Mouse (Mus musculus) ES-Bruce4 (cell line): ENCODE measurements around the gene Cyp17a1.

Source experiments
- CTCF ChIP-seq: IDR thresholded peaks from one replicate; pipeline ENCODE4 v1.8.1; 2011; ENCODE audit warnings: low read depth, low read length
- EP300 ChIP-seq: IDR thresholded peaks from 2 replicates; pipeline ENCODE4 v1.6.1; 2011; ENCODE audit warnings: low read depth, low read length; ENCODE audit not compliant: insufficient read depth
- POLR2A ChIP-seq: IDR thresholded peaks from one replicate; pipeline ENCODE4 v1.8.1; 2011; ENCODE audit warnings: low read length; ENCODE audit not compliant: insufficient read depth

DNA sequence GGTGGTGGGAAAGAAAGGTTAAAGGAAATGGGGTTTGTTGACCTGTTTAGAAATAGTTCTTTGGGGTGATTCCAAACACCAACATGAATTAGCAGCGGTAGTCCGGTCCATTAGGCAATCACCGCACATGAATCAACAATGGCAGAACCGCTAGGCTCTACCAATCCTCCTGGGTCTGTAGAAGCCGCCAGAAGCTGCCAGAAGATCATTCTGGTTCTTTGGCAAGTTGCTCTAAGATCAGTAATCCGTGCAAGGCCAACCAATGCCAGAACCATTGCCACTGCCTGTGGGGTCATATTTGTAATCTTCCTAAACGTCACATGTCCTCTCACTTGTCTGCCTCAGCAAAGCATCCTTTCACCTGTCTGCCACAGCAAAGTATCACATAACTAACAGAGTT lies 24.0 kb upstream of the Cyp17a1 start:
- TF ChIP-seq CTCF (no peak), POLR2A (no peak), EP300 (no peak)
